Mouse (Mus musculus): ENCODE results near the gene Opcml.

- TF ChIP-seq POLR2A (IDR thresholded peaks at IDR 0.05; ENCODE audit: insufficient read length, low read depth) = no peak
- no peak for TF ChIP-seq TCF3 (IDR thresholded peaks at IDR 0.05; ENCODE audit: insufficient read length, low read depth)
- no peak for TF ChIP-seq MYOG (IDR thresholded peaks at IDR 0.05; ENCODE audit: control insufficient read depth in 1 of 3, insufficient read depth in 1 of 3, insufficient read length in 2 of 3, low read depth in 2 of 3)
- no peak for TF ChIP-seq MAX (IDR thresholded peaks at IDR 0.05; ENCODE audit: low read depth)
- no peak for TF ChIP-seq E2F4 (IDR thresholded peaks at IDR 0.05; ENCODE audit: insufficient read depth)
- TF ChIP-seq MYOD1 (IDR thresholded peaks at IDR 0.05; ENCODE audit: control insufficient read depth in 1 of 3, insufficient read length in 2 of 3, low read depth in 2 of 3) = no peak
- no peak for TF ChIP-seq REST (IDR thresholded peaks at IDR 0.05; ENCODE audit: insufficient read depth, insufficient read length)
- no peak for TF ChIP-seq SRF (IDR thresholded peaks at IDR 0.05; ENCODE audit: control insufficient read depth, insufficient read length, low read depth)
Measured at GRCm38 (mm10) chr9:28587253-28587652, 796.7 kb downstream of the Opcml start.
